Mouse (Mus musculus): ENCODE measurements at regions not wholly inside any gene's neighbourhood (a gene's known extent, or its start where the extent isn't known, plus 50 kb on each side); places are given as distances from the start of the nearest gene placed in this dataset.

DNA sequence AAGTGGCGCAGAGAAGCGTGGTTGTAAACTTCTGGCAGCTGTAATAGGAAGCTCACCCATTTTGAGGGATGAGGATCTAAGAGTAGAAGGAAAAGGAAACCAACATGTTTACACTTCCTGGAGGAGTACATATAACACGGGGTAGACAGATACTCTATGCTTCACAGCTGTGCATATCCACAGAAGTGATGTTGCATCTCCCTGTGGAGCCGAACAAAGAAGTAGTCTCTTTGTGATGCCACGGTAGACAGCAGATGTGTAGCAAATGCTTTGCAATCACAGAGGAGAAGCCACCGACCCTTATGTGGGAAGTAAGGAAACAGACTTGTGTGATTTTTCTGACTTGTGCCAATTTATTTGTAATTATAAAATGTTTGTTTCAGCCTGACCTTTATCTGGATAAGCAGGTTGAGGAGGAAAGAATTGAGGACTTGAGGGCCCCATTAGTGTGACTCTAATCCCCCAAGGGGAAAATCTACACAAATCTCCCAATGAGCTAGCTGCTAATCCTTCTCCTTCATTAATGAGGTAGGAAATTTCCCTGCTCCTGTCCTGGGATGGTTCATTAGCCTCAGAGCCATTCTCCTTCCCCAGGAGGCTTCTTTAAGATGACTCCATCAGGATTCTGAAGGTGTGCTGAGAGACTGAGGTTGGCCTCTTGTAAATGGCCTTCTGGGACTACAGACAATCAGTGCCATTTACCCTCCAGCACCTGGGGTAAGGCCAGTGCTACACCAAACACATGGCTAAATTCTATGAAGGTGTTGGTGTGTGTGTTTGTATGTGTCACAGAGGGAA, 2119.9 kb upstream of the Lrrc6 start:
- Histone ChIP-seq H3K9ac (ENCODE audit: low read length) (no peak overlapping the region), H3K27me3 (ENCODE audit: control insufficient read depth, insufficient read depth, low read length) (no peaks in the 10 kb centered on the region), H3K27ac (replicated peaks; ENCODE audit: low read depth, low read length) (no peak overlapping the region), H3K9me3 (ENCODE audit: control insufficient read depth, low read length) (no peaks in the 10 kb centered on the region), H3K36me3 (ENCODE audit: control insufficient read depth, insufficient read depth, low read length) (no peaks in the 10 kb centered on the region), H3K4me3 (ENCODE audit: low read depth, low read length) (no peak overlapping the region), H3K4me2 (ENCODE audit: low read depth, severe bottlenecking) (no peak overlapping the region), H3K4me1 (ENCODE audit: control insufficient read depth, insufficient read depth, low read length) (no peaks in the 10 kb centered on the region)
- DNase-seq (ENCODE audit: low spot score) (no peak), ATAC-seq (ENCODE audit: insufficient number of reproducible peaks, low FRiP score, low TSS enrichment, low read depth) (no peak)
- WGBS, result 89% methylated on average over 6 of the region's 6 CpGs

DNA sequence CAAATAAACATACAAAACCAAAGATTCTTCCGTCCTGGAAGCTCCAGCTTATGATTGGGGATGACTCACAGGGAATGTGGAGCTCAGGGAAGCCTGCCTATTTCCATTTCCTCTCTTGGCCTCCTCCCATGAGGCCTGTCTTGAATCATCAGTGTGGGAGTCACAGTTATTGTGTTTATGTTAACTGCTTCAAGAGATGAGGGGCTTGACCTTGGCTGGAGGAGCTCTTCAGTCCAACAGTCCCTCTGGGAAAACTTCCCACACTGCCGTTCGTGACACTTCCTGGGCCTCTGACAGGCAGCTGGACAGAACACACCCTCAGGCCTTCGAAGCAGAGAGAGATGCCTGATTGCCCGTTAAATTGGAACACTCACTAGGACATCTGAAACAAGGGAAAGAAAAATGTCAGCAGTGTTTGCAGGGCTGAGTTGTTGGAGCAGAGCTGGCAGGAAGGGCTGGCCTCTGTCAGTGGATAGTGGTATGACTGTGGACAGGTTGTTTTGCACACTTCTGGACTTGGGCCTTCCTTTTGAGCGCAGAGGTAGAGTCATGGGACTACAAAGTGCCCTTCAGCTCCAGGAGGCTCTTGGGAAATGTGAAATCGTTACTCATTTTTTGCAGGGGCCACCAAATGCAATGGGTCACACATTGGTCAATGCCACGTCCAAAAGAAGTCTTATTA, 2105.5 kb upstream of the Lrrc6 start:
- 58% methylated on average over 8 of the region's 8 CpGs for WGBS
- Histone ChIP-seq H3K27ac (replicated peaks; ENCODE audit: low read depth, low read length) (no peak overlapping the region), H3K4me2 (ENCODE audit: low read depth, severe bottlenecking) (no peak overlapping the region), H3K9ac (ENCODE audit: low read length) (no peak overlapping the region), H3K9me3 (ENCODE audit: control insufficient read depth, low read length) (no peaks in the 10 kb centered on the region), H3K4me1 (ENCODE audit: control insufficient read depth, insufficient read depth, low read length) (no peaks in the 10 kb centered on the region), H3K4me3 (ENCODE audit: low read depth, low read length) (no peak overlapping the region), H3K36me3 (ENCODE audit: control insufficient read depth, insufficient read depth, low read length) (no peaks in the 10 kb centered on the region), H3K27me3 (ENCODE audit: control insufficient read depth, insufficient read depth, low read length) (no peaks in the 10 kb centered on the region)
- ATAC-seq (ENCODE audit: insufficient number of reproducible peaks, low FRiP score, low TSS enrichment, low read depth), result no peak
- no peak for DNase-seq (ENCODE audit: low spot score)

DNA sequence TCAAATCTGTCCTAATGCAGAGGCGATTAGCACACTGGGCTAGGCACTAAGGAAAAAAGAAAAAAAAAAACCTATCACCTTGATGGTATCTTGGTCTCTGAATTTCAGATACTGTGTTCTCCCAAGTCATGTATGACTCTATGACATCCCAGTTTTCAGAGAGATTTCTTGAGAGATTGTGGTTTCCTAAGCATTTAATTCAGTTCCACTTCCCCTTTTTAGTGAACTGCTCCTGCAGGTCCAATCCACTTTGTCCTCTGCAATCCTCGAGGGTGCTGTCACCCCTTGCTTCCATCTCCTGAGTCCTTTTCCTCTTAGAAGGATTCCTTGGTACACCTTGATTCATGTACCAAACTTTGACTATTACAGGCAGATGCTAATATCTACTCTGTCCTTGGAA, 2104.8 kb upstream of the Lrrc6 start:
- DNase-seq (ENCODE audit: low spot score), result no peak
- ATAC-seq (ENCODE audit: insufficient number of reproducible peaks, low FRiP score, low TSS enrichment, low read depth), result no peak
- WGBS, result 87% methylated on average over 2 of the region's 2 CpGs

DNA sequence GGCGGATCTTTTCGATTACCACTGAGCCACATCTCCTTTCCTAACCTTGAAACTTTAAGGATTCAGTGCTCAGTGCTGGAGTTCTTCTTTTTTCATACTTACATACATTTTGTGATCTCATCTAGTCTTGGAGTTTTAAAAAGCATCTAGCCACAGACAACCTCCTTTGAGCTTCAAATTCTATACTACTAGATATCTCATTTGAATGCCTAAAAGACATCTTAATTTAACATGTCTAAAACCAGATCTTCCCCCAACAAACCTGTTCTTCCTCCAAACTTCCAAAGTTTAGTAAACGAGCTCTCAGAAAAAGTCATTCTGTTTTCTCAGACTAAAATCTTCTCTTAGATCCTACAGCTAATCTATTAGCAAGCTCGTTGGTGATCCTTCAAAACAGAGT, 2081.5 kb upstream of the Lrrc6 start:
- ATAC-seq (ENCODE audit: insufficient number of reproducible peaks, low FRiP score, low TSS enrichment, low read depth), result no peak
- DNase-seq (ENCODE audit: low spot score), result no peak
- Histone ChIP-seq H3K4me3 (ENCODE audit: low read depth, low read length) (no peak overlapping the region), H3K9ac (ENCODE audit: low read length) (no peak overlapping the region), H3K4me2 (ENCODE audit: low read depth, severe bottlenecking) (no peak overlapping the region), H3K27ac (replicated peaks; ENCODE audit: low read depth, low read length) (no peak overlapping the region), H3K9me3 (ENCODE audit: control insufficient read depth, low read length) (no peaks in the 10 kb centered on the region), H3K4me1 (ENCODE audit: control insufficient read depth, insufficient read depth, low read length) (no peaks in the 10 kb centered on the region), H3K36me3 (ENCODE audit: control insufficient read depth, insufficient read depth, low read length) (no peaks in the 10 kb centered on the region), H3K27me3 (ENCODE audit: control insufficient read depth, insufficient read depth, low read length) (no peaks in the 10 kb centered on the region)
- WGBS, result 82% methylated on average over 4 of the region's 4 CpGs

More for the DNA sequence above, 2104.8 kb upstream of the Lrrc6 start:
- no peaks in the 10 kb centered on the region for H3K9me3 ChIP-seq (ENCODE audit: control insufficient read depth, low read length)
- H3K4me2 ChIP-seq (ENCODE audit: low read depth, severe bottlenecking), result no peak overlapping the region
- H3K4me1 ChIP-seq (ENCODE audit: control insufficient read depth, insufficient read depth, low read length), result no peaks in the 10 kb centered on the region
- H3K4me3 ChIP-seq (ENCODE audit: low read depth, low read length), result no peak overlapping the region
- H3K27me3 ChIP-seq (ENCODE audit: control insufficient read depth, insufficient read depth, low read length), result no peaks in the 10 kb centered on the region
- no peak overlapping the region for H3K27ac ChIP-seq (replicated peaks; ENCODE audit: low read depth, low read length)
- no peak overlapping the region for H3K9ac ChIP-seq (ENCODE audit: low read length)
- H3K36me3 ChIP-seq (ENCODE audit: control insufficient read depth, insufficient read depth, low read length), result no peaks in the 10 kb centered on the region

DNA sequence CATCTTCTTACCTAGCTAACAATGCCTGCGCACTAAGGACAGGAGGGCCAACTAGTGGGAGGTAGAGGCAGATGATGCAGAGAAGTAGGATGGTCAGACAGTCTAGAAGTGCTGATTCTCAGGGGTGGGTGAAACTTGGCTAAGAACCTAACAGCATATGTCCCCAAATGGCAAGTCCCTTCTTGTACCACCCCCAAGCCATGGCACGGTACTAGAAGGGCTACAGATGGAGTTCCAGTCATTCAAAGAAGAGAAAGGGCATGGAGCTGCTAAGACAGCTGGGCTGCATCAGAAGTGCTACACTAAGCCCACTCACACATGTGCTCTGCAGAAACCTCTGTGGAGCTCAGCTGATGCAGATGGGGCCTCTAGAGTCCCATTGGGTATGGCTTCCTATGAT, 2078.8 kb upstream of the Lrrc6 start:
- no peak overlapping the region for H3K27ac ChIP-seq (replicated peaks; ENCODE audit: low read depth, low read length)
- WGBS, result 96% methylated on average over 2 of the region's 2 CpGs

DNA sequence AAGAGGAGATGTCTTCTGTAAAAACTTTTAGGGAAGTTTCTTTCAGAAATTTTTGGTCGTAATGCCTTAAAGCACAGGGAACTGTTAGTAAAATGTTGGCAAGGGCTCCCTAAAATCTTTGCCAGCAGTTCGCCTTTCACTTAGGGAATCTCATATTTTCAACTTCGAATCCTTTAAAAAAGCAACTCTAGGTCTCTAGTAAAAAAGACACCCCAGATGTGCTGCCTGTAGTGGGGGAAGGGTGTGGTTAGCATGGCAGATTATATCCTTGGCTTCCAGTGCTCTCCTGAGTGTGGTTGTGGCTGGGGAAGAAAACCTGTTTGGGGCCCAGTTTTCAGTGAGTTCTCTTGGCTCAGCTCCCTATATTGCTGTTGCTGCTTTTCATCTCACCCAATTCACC, 2059.9 kb upstream of the Lrrc6 start:
- Histone ChIP-seq H3K4me3 (ENCODE audit: low read depth, low read length) (no peak overlapping the region), H3K4me2 (ENCODE audit: low read depth, severe bottlenecking) (no peak overlapping the region), H3K4me1 (ENCODE audit: control insufficient read depth, insufficient read depth, low read length) (no peaks in the 10 kb centered on the region), H3K27ac (replicated peaks; ENCODE audit: low read depth, low read length) (no peak overlapping the region), H3K9me3 (ENCODE audit: control insufficient read depth, low read length) (no peaks in the 10 kb centered on the region), H3K36me3 (ENCODE audit: control insufficient read depth, insufficient read depth, low read length) (no peaks in the 10 kb centered on the region), H3K9ac (ENCODE audit: low read length) (no peak overlapping the region), H3K27me3 (ENCODE audit: control insufficient read depth, insufficient read depth, low read length) (no peaks in the 10 kb centered on the region)
- DNase-seq (ENCODE audit: low spot score) (no peak), ATAC-seq (ENCODE audit: insufficient number of reproducible peaks, low FRiP score, low TSS enrichment, low read depth) (no peak)
- WGBS, result 93% methylated on average over 3 of the region's 3 CpGs

More for the DNA sequence above, 2078.8 kb upstream of the Lrrc6 start:
- H3K36me3 ChIP-seq (ENCODE audit: control insufficient read depth, insufficient read depth, low read length), result no peaks in the 10 kb centered on the region
- ATAC-seq (ENCODE audit: insufficient number of reproducible peaks, low FRiP score, low TSS enrichment, low read depth) (no peak), DNase-seq (ENCODE audit: low spot score) (no peak)
- no peak overlapping the region for H3K9ac ChIP-seq (ENCODE audit: low read length)
- no peaks in the 10 kb centered on the region for H3K9me3 ChIP-seq (ENCODE audit: control insufficient read depth, low read length)
- no peaks in the 10 kb centered on the region for H3K4me1 ChIP-seq (ENCODE audit: control insufficient read depth, insufficient read depth, low read length)
- H3K27me3 ChIP-seq (ENCODE audit: control insufficient read depth, insufficient read depth, low read length), result no peaks in the 10 kb centered on the region
- no peak overlapping the region for H3K4me3 ChIP-seq (ENCODE audit: low read depth, low read length)
- no peak overlapping the region for H3K4me2 ChIP-seq (ENCODE audit: low read depth, severe bottlenecking)

DNA sequence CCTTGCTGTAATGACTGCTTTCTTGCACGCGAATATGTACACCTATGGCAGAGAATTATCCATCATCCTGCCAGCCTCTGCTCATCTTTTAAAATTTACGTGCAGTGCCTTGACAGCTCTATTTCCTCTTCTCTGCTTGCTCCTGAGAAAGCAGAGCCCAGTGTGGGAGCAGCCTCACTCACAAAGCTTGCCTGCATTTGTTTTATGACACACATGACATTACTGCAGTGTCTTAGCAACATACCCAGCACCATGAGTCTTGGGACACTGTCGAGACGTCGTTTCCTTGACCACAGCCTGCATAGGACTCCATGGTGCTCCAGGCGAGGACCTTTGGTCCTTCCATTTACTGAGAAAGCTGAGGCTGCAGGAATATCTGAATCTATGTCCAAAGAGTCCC, 2055.4 kb upstream of the Lrrc6 start:
- ATAC-seq (ENCODE audit: insufficient number of reproducible peaks, low FRiP score, low TSS enrichment, low read depth) (no peak), DNase-seq (ENCODE audit: low spot score) (no peak)
- no peaks in the 10 kb centered on the region for H3K9me3 ChIP-seq (ENCODE audit: control insufficient read depth, low read length)
- H3K4me3 ChIP-seq (ENCODE audit: low read depth, low read length), result no peak overlapping the region
- no peaks in the 10 kb centered on the region for H3K4me1 ChIP-seq (ENCODE audit: control insufficient read depth, insufficient read depth, low read length)
- H3K27ac ChIP-seq (replicated peaks; ENCODE audit: low read depth, low read length), result no peak overlapping the region
- H3K27me3 ChIP-seq (ENCODE audit: control insufficient read depth, insufficient read depth, low read length), result no peaks in the 10 kb centered on the region
- WGBS, result 69% methylated on average over 7 of the region's 7 CpGs
- no peaks in the 10 kb centered on the region for H3K36me3 ChIP-seq (ENCODE audit: control insufficient read depth, insufficient read depth, low read length)
- no peak overlapping the region for H3K4me2 ChIP-seq (ENCODE audit: low read depth, severe bottlenecking)
- no peak overlapping the region for H3K9ac ChIP-seq (ENCODE audit: low read length)

DNA sequence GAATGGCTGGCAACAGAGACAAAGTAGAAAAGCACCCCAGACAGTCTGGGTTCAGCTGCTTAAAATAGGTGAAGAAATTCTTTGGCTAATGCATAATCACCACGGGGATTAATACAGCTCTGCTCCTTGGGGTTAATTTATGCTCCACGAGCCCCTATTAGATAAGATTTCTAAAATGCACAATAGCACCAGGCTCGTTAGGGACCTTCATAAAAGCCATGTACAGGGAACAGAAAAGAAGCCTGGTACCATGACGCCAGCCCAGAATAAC, 2035.3 kb upstream of the Lrrc6 start:
- Histone ChIP-seq H3K27ac (replicated peaks; ENCODE audit: low read depth, low read length) (no peak overlapping the region), H3K27me3 (ENCODE audit: control insufficient read depth, insufficient read depth, low read length) (no peaks in the 10 kb centered on the region), H3K9me3 (ENCODE audit: control insufficient read depth, low read length) (no peaks in the 10 kb centered on the region), H3K4me3 (ENCODE audit: low read depth, low read length) (no peak overlapping the region), H3K4me1 (ENCODE audit: control insufficient read depth, insufficient read depth, low read length) (no peaks in the 10 kb centered on the region), H3K9ac (ENCODE audit: low read length) (no peak overlapping the region), H3K4me2 (ENCODE audit: low read depth, severe bottlenecking) (no peak overlapping the region), H3K36me3 (ENCODE audit: control insufficient read depth, insufficient read depth, low read length) (no peaks in the 10 kb centered on the region)
- 75% methylated on average over 4 of the region's 4 CpGs for WGBS
- no peak for DNase-seq (ENCODE audit: low spot score)
- ATAC-seq (ENCODE audit: insufficient number of reproducible peaks, low FRiP score, low TSS enrichment, low read depth), result no peak

Data from limb, embryonic 11.5 days (tissue).